Mouse (Mus musculus) heart, adult 8-10 months (tissue): ENCODE data around the gene Psmb9. TPM values are rescaled to one million over a fixed set of nuclear protein-coding genes. Genes with fewer than 3 reads are reported as not detected.
"Not testable (repeated sequence)": the region's sequence is repeated elsewhere in the genome, so short reads cannot be mapped to it uniquely, and the experiment has no call there.

ENCODE experiments used
- DNase-seq: peaks from one replicate; pipeline ENCODE4 v3.0.0; 2022; ENCODE audit warnings: low spot score
- total RNA-seq, 4 experiments: library from RNA; stranded (reverse); gene quantifications; 2 replicates each; pipeline ENCODE4 v1.2.4; 2022

Psmb9 gene
- total RNA-seq = 10 to 100 TPM in 2 of 4 experiments, 1 to 10 TPM in 2; 6.9 to 12.9 (median 8.7) TPM

DNA sequence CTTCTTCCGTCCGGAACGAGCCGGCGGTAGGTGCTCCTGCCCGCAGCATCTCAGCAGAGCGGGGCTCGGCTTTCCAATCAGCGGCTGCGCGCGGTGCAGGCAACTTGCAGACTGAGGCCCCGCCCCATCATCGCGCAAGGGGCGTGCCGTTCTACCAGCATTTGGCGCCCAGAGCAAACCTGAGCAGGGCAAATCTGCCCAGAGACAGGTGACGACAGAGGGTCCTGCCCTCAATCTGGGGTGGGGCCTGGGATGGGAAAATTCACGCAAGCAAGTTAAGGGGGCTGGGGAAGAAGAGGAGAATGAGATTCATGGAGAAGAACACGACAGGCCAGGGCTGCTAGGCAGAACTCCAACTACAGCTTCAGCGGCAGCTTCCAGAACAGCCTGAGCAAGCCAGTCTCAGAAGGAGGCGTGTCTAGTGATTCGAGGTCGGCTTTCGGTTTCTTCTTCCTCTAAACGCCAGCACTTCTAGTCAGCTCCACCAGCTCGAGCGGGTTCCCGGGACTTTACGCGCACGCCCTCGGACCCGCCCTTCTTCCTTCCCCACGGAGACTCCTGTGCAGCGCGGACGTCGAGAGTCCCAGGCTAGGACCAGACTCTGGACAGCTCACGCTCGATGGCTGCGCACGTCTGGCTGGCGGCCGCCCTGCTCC lies at the start of gene Psmb9, which contains the start of gene Tap1:
Gene Psmb9, minus strand, starts transcription at position 504 of the 656 bp plus-strand sequence.
Gene Tap1, plus strand, starts transcription at position 293 of the 656 bp plus-strand sequence.
- DNase-seq = peak; percentile 98

DNA sequence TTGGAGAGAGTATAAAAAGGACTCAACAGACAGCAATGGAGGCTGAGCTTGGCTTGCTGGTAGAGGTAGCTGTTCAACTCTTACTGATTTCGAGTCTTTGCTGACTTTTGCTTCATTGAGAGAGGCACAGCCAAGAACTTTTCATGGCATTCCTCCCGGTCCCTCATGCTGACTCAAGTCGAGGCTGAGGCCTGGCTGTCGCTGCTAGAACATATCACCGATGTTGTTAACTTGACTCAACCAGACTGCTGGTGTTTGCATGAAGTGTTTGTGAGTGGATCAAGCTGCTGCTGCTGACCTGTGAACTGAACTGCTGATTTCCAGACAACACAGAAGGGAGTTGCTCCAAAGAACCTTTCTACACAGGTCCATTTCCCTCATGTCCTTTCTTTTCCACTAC lies 49.1 kb upstream of the Psmb9 start:
- DNase-seq = no peak

DNA sequence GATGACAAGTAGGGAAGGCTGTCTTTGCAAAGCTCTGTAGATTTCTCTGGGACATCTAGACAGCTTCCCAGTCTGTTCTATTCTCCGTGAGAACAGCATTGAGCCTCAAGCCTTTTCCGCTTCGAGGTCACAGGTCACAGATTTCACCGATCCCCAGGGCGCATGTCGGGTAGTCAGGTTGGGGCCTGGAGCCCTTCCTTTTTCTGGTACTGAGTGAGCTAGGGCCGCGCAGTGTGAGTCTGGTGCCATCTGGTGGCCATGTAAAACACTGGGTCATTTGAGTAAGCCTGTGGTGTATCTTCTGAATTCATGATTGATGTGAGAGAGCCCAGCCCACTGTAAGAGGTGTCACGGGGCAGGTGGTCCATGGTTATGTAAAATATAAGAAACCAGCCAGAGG lies 47.4 kb upstream of the Psmb9 start:
- peak; percentile 82 for DNase-seq

DNA sequence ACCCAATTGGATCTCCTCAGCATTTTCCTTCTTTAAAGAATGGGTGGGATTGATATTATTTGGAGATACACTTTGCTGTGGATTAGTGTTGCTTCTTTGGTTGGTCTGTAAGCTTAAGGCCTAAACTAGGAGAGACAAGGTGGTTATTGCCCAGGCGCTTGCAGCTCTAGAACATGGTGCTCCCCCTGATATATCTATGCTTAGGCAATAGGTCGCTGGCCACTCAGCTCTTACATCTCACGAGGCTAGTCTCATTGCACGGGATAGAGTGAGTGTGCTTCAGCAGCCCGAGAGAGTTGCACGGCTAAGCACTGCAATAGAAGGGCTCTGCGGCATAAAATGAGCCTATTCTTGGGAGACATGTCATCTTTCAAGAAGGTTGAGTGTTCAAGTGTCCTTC lies 44.5 kb upstream of the Psmb9 start:
- not testable (repeated sequence) for DNase-seq

DNA sequence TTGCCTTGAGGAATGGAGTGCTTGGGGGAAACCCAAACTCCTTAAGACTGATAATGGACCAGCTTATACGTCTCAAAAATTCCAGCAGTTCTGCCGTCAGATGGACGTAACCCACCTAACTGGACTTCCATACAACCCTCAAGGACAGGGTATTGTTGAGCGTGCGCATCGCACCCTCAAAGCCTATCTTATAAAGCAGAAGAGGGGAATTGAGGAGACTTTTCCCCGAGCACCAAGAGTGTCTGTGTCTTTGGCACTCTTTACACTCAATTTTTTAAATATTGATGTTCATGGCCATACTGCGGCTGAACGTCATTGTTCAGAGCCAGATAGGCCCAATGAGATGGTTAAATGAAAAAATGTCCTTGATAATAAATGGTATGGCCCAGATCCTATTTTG lies 43.4 kb upstream of the Psmb9 start:
- peak; percentile 21 for DNase-seq

DNA sequence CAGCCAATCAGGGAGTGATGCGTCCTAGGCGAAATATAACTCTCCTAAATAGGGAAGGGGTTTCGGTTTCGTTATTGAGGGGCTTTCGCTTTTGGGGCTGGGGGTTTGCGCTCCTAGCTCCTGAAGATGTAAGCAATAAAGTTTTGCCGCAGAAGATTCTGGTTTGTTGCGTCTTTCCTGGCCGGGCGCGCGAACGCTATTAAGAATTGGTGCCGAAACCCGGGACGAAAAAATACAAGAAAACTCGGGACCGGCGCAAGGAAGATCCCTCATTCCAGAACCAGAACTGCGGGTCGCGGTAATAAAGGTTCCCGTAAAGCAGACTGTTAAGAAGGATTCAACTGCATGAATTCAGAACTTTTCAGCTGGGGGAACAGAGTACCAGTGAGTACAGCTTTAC lies 38.3 kb upstream of the Psmb9 start:
- DNase-seq = not testable (repeated sequence)

DNA sequence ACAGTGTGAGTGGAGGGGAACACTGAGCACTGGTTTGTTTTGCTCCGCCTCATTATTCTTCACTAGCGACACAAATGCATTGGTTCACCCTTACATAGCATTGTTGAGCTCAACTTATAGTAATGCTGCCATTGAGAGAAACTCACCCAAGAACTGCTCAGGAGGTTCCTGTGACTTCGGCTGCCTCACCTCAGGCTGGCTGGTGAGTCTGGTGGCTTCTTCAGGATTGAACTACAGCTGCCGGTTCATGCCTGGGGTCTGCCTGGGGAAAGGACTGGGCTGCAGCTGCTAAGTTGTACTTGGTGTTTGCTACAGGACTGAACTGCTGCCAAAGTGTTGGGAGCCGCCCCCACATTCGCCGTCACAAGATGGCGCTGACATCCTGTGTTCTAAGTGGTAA lies 37.9 kb upstream of the Psmb9 start:
- DNase-seq = no peak

DNA sequence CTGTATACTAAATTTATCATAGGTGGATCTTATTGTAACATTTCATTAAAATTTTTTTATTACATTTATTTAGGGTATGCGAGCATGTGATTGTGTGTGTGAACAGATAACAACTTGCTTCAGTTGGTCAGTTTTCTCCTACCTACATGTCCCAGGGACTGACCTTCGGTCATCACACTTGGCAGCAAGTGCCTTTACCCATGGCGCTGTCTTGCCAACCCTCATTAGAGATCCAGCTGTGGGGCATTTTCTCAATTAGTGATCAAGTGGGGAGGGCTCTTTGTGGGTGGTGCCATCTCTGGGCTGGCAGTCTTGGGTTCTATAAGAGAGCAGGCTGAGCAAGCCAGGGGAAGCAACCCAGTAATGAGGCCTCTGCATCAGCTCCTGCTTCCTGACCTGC lies 37.3 kb upstream of the Psmb9 start:
- DNase-seq = no peak

DNA sequence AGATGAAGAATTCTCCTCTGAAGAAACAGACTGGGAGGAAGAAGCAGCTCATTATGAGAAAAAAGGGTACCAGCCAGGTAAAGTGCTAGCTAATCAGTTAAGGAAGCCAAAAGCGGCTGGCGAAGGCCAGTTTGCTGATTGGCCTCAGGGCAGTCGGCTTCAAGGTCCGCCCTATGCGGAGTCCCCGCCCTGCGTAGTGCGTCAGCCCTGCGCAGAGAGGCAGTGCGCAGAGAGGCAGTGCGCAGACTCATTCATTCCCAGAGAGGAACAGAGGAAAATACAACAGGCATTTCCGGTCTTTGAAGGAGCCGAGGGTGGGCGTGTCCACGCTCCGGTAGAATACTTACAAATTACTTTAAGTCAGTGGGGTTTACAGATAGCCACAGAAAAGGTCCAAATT lies 32.8 kb upstream of the Psmb9 start:
- not testable (repeated sequence) for DNase-seq

DNA sequence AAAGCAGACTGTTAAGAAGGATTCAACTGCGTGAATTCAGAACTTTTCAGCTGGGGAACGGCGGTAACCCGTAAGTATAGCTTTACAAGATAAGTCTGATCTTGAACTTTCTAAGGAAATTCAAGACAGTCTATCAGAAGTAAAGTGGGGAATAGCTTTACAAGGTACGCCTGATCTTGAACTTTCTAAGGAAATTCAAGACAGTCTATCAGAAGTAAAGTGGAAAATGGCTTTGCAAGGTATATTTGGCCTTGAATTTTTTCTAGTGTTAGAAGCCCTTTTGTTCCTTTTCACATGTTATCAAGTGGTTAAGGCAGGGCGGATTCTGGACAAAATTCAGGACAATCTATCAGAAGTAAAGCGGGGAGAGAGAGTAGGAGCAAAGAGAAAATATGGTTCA lies 32.2 kb upstream of the Psmb9 start:
- peak; percentile 80 for DNase-seq

DNA sequence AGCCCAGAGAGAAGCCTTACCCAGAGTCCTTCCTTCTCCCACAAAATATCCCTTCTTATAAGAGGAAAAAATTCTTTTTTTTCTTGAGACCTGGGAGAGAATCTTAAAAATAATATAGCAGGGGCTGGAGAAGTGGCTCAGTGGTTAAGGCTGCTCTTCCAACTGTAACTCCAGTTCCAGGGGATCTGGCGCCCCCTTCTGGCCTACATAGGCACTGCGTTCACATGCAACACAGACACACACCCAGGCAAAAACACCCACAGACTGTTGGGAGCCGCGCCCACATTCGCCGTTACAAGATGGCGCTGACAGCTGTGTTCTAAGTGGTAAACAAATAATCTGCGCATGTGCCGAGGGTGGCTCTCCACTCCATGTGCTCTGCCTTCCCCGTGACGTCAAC lies 31.5 kb upstream of the Psmb9 start:
- peak; percentile 50 for DNase-seq

DNA sequence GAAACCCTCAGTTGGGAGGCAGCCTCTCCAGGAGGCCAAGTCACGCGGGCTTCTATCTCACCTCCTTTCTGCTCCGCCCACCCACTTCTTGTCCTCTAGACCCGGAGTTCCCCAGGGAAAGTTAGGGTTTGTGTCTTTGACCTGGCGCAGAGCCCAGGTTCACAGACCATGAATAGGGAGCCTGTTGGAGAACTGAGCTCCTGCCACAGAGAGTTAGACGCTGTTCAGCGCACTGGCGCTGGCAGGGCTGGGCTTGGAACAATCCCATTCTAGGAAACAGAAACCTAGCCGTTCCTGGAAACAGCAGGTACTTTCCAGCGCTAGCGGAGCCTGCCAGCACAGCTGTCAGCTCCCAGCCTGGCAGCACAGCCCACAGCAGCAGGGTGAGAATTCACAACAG lies 31.1 kb upstream of the Psmb9 start:
- DNase-seq = peak; percentile 85

DNA sequence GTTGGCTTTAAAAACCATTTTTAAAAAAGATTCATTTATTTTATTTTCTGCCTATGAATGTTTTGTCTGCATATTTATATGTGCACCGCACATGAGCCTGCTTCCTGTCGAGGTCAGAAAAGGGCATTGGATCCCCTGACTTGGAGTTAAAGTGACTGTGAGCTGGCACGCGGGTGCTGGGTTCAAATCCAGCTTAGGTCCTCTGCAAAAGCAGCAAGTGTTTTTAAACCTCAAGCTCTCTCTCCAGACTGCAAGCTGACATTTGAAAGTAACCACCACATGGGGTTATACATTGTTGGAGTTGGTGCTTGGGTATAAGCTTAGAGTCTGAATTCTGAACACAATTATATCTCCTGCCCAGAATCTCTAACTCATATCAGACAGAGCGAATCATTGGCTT lies 30.4 kb upstream of the Psmb9 start:
- DNase-seq = no peak

DNA sequence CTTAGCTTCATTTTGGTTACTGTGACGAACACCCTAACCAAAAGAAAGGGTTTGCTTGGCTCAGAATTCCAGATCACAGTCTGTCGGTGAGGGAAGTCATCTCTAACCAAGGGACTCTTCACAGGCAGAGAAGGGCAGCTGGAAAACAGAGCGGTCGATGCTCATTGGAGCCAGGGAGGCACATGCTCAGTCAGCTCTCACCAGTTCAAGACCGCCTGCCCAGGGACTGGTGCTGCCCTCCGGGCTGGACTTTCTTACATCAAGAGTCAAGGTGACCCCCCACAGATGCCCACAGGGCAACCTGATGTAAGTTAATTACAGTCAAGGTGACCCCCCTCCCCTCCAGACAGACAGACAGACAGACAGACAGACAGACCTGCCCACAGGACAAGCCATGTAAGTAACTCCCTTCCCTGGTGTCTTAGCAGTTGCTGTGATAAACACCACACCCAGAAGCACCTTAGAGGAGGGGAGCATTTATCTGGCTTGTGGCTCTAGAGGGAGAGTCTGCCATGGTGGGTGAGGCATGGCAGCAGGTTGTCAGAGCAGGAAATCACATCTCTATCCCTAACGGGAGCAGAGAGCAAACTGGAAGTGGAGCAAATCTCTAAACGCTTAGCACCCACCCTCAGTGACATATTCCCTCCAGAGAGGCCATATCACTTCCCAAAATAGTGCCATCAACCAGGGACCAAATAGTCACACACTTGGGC lies 29.8 kb upstream of the Psmb9 start:
- no peak for DNase-seq

DNA sequence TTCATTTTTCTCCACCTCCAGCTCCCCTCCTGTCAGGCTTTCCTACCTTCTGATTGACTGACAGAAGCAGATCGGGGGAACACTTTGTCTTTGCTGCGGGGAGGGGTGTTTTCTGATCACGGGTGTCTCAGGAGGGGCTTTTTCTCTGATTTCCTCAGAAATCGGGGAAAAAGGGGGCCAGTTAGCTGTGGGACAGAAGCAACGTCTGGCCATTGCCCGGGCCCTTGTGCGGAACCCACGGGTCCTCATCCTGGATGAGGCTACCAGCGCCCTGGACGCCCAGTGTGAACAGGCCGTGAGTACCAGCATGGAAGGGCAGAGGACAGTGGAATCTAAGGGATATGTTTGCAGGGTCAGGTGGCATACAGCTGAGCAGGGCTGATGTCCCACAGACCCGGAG lies 27.6 kb upstream of the Psmb9 start:
- DNase-seq = no peak

DNA sequence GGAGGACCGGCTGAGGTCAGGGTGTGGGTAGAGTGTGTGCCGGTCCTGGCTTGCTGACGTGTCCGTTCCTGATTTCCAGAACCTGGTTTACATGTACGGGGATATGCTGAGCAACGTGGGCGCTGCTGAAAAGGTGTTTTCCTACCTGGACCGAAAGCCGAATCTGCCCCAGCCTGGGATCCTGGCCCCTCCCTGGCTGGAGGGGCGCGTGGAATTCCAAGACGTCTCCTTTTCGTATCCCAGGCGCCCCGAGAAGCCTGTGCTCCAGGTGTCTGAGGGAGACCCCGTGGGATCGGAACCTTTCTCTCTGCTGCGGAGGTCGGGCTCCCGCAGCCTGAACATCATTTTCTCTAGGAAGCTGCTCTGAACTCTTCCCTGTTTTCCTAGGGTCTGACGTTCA lies 26.4 kb upstream of the Psmb9 start:
- DNase-seq = no peak

DNA sequence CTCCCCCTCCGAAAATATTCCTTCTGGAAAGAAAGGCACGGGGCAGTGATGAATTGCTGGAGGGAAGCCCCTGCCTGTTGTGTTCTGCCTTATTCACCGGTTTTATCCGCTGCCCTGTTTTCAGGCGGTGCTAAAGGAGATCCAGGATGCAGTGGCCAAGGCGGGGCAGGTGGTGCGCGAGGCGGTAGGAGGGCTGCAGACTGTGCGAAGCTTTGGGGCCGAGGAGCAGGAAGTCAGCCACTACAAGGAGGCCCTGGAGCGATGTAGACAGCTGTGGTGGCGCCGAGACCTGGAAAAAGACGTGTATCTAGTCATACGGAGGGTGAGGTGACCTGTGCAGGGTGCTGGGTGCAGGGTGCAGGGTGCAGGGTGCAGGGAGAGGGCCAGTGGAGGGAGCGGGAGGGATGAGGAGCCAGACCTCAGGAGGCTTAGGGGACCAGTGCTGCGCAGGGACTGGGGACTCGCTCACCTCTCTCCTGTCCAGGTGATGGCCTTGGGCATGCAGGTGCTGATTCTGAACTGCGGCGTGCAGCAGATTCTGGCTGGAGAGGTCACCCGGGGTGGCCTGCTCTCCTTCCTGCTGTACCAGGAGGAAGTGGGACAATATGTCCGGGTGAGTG lies 24.3 kb upstream of the Psmb9 start:
- DNase-seq = no peak

DNA sequence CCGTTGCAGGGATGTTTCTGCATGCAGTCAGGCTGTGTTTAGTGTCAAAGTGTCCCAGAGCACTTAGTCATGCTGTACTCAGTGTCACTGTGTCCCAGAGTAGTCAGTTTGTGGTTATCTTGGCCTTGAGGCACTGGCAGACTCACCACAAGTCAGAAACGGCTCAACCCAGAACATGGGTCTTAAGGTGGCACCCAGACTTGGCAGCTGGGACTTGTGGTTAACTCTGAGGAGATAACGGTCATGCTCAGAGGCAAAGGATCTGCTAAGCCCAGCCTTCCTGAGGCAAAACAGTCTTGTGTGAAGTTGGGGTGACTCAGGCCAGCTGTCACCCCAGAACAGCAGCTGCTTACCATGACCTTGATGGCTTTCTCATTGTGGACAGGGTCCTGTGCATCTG lies 23.0 kb upstream of the Psmb9 start:
- DNase-seq = no peak

DNA sequence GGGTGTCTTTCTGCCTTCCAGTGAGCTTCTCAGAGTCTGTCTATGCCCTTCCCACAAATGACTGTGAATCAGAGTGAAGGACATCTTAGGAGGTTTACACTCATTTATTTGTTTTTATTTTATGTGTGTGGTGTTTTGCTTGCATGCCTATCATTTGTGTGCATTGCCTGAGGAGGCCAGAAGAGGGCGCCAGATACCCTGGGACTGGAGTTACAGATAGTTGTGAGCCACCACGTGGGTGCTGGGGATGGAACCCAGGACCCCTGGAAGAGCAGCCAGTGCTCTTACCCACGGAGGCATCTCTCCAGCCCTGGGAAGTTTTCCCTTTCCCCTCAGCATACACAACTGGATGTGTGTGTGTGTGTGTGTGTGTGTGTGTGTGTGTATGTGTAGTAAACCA lies 22.1 kb upstream of the Psmb9 start:
- DNase-seq = no peak

DNA sequence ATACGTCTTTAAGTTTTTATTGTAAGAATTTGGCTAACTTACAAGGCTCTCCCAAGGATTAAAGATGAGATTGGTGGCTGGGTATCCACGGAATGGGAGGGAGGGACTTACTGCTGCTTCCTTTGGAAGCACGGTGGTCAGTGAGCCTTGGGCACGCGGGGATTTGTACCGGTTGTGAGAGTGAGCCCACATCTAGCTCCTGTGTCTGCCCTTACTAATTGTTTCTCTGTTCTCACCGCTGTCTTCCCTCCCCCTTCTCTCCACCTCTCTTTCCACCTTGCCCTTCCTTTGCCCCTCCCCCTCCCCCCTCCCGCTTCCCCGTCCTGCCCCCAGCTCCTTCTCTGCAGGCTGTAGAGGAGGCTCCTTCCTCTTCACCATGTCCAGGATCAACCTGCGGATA lies 20.9 kb upstream of the Psmb9 start:
- no peak for DNase-seq

DNA sequence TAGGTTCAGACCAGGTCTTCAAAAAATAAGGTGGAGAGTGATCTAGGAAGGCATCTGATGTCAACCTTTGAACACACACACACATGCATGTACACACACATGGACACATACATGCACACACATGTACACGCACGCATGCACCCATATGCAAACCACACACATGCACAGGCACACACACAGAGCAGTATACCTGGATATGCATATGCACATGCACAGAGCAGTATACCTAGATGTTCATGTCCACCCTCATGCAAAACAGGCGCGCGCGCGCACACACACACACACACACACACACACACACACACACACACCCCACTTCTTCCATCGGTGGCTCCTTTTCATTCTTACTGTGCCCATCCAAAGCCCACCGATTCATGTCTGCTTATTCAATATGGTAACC lies 20.3 kb upstream of the Psmb9 start:
- no peak for DNase-seq

DNA sequence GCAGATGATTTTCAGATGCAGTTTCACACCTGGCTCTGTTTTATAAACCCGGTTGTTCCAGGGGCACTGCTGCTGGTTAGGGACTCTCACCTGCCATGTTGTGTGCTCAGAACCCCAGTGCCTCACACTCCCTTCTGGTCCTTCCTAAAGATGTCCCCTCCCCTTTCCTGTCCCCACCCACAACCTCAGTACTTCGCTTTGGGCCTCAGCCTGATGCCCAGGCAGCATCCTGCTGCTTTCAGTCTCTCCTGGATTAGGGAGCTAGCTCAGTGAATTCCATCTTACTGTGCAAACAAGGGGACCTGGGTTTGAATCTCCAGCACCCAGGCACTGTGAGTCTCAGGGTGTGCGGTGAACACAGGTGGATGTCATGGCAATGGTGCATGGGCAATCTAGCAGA lies 19.9 kb upstream of the Psmb9 start:
- DNase-seq = no peak

DNA sequence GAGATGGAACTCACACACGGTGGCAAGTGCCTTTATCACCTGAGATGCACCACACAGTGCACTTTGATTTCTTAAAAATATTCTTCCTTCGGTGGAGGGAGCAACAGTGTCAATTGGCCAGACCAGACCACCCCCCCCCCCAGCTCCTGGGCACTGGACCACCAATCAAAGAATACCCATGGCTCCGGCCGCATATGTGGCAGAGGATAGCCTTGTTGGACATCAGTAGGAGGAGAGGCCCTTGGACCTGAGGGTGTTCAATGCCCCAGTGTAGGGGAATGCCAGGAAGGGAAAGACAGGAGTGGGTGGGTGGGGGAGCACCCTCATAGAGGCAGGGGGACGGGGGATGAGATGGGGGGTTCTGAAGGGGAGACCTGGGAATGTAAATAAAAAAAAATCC lies 19.2 kb upstream of the Psmb9 start:
- no peak for DNase-seq
